In the genomic region with DNA sequence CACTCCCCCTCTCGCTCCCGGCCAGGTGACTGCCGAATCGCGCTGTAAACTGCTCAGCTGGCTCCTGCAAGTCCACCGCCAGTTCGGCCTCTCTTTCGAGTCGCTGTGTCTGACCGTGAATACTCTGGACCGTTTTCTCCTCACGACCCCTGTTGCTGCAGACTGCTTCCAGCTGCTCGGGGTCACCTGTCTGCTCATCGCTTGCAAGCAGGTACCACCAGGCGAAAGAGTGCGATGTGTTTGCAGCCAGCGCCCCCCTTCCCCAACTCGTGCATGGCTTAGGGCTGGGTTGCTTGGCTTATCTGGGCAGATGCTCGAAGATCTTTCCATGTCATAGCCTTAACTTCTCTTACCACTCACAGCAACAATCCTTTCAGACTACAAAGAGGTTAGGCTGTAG, we compare ENCODE assay signal across 8 mouse cellular contexts. TPM values are rescaled to one million over a fixed set of nuclear protein-coding genes. Genes with fewer than 3 reads are reported as not detected.
DNase-seq lines count a peak whose midpoint lies in the region; ATAC-seq lines count a peak whose summit lies in the region.

No protein-coding gene starts in this region.

- no peak overlapping the region for H3K9ac ChIP-seq in liver, embryonic 11.5 days (ENCODE audit: low read depth, low read length)
- H3K9ac ChIP-seq in embryonic facial prominence, embryonic 14.5 days (ENCODE audit: low read depth, low read length), result peak overlapping the region; percentile 30; the same call in 1 of the 2 replicates
- no peak overlapping the region for H3K9ac ChIP-seq in intestine, embryonic 16.5 days (ENCODE audit: low read depth, low read length)
- H3K9ac ChIP-seq in neural tube, embryonic 12.5 days, result no peak overlapping the region

- WGBS in liver, embryonic 11.5 days, result under 1% methylated on average over 19 of the region's 19 CpGs
- under 1% methylated on average over 19 of the region's 19 CpGs for WGBS in embryonic facial prominence, embryonic 14.5 days
- under 1% methylated on average over 19 of the region's 19 CpGs for WGBS in intestine, embryonic 16.5 days
- WGBS in neural tube, embryonic 12.5 days, result under 1% methylated on average over 19 of the region's 19 CpGs

- peak overlapping the region; percentile 96 for H3K4me2 ChIP-seq in liver, embryonic 11.5 days
- H3K4me2 ChIP-seq in embryonic facial prominence, embryonic 14.5 days (ENCODE audit: low read depth, low read length), result peak overlapping the region; percentile 100
- peak overlapping the region; percentile 100 for H3K4me2 ChIP-seq in intestine, embryonic 16.5 days (ENCODE audit: low read depth, low read length)
- H3K4me2 ChIP-seq in neural tube, embryonic 12.5 days (replicated peaks), result peak overlapping the region; percentile 84

- DNase-seq in liver, embryonic 11.5 days (ENCODE audit: low spot score), result peak; percentile 48
- no peak for DNase-seq in liver
- DNase-seq in embryonic facial prominence, embryonic 14.5 days (ENCODE audit: low spot score), result no peak
- no peak for DNase-seq in layer of hippocampus, postnatal 14 days (ENCODE audit: low spot score in 2 of 2)
- DNase-seq in ovary, postnatal 36 days (ENCODE audit: low spot score), result no peak

- H3K4me1 ChIP-seq in liver, embryonic 11.5 days (replicated peaks; ENCODE audit: control insufficient read depth, insufficient read depth, low read length), result peaks cover 18% of the 10 kb centered on the region
- peaks cover 22% of the 10 kb centered on the region for H3K4me1 ChIP-seq in embryonic facial prominence, embryonic 14.5 days (ENCODE audit: control insufficient read depth, insufficient read depth, low read length)
- peaks cover 28% of the 10 kb centered on the region for H3K4me1 ChIP-seq in intestine, embryonic 16.5 days (ENCODE audit: control insufficient read depth, insufficient read depth, low read length)
- H3K4me1 ChIP-seq in neural tube, embryonic 12.5 days, result peaks cover 41% of the 10 kb centered on the region

- peaks cover 90% of the 10 kb centered on the region for H3K27me3 ChIP-seq in liver, embryonic 11.5 days (replicated peaks; ENCODE audit: control insufficient read depth, insufficient read depth, low read length)
- H3K27me3 ChIP-seq in embryonic facial prominence, embryonic 14.5 days (replicated peaks; ENCODE audit: control insufficient read depth, insufficient read depth, low read length), result peaks cover 83% of the 10 kb centered on the region
- H3K27me3 ChIP-seq in intestine, embryonic 16.5 days (replicated peaks; ENCODE audit: control insufficient read depth, insufficient read depth, low read length), result peaks cover 73% of the 10 kb centered on the region
- H3K27me3 ChIP-seq in neural tube, embryonic 12.5 days (replicated peaks), result peaks cover 85% of the 10 kb centered on the region

- H3K9me3 ChIP-seq in liver, embryonic 11.5 days (ENCODE audit: control insufficient read depth, low read length), result no peaks in the 10 kb centered on the region
- no peaks in the 10 kb centered on the region for H3K9me3 ChIP-seq in embryonic facial prominence, embryonic 14.5 days (ENCODE audit: control insufficient read depth, low read length)
- no peaks in the 10 kb centered on the region for H3K9me3 ChIP-seq in intestine, embryonic 16.5 days (ENCODE audit: control insufficient read depth, low read length)
- no peaks in the 10 kb centered on the region for H3K9me3 ChIP-seq in neural tube, embryonic 12.5 days

- no peak overlapping the region for H3K27ac ChIP-seq in liver, embryonic 11.5 days (ENCODE audit: low read depth, low read length)
- H3K27ac ChIP-seq in embryonic facial prominence, embryonic 14.5 days (replicated peaks; ENCODE audit: low read depth, low read length), result no peak overlapping the region
- no peak overlapping the region for H3K27ac ChIP-seq in intestine, embryonic 16.5 days (ENCODE audit: low read length)
- no peak overlapping the region for H3K27ac ChIP-seq in neural tube, embryonic 12.5 days

- H3K4me3 ChIP-seq in liver, embryonic 11.5 days (ENCODE audit: low read depth, low read length), result 0 out of 2 replicates have a peak overlapping the region, but pooled peaks have one; percentile 53
- H3K4me3 ChIP-seq in embryonic facial prominence, embryonic 14.5 days (ENCODE audit: low read depth, low read length), result peak overlapping the region; percentile 59
- peak overlapping the region; percentile 62 for H3K4me3 ChIP-seq in intestine, embryonic 16.5 days (ENCODE audit: low read length)
- no peak overlapping the region for H3K4me3 ChIP-seq in neural tube, embryonic 12.5 days

- ATAC-seq in liver, embryonic 11.5 days (replicated peaks; ENCODE audit: low FRiP score), result no peak
- ATAC-seq in embryonic facial prominence, embryonic 14.5 days (ENCODE audit: low read depth), result no peak
- ATAC-seq in intestine, embryonic 16.5 days, result no peak
- ATAC-seq in neural tube, embryonic 12.5 days (ENCODE audit: low FRiP score, low read depth), result no peak
- no peak for ATAC-seq in cerebellum, adult (ENCODE audit: insufficient number of reproducible peaks, low FRiP score, low TSS enrichment)

- no peaks in the 10 kb centered on the region for H3K36me3 ChIP-seq in liver, embryonic 11.5 days (ENCODE audit: control insufficient read depth, insufficient read depth, low read length)
- H3K36me3 ChIP-seq in embryonic facial prominence, embryonic 14.5 days (ENCODE audit: control insufficient read depth, insufficient read depth, low read length), result no peaks in the 10 kb centered on the region
- H3K36me3 ChIP-seq in intestine, embryonic 16.5 days (ENCODE audit: control insufficient read depth, insufficient read depth, low read length), result no peaks in the 10 kb centered on the region
- H3K36me3 ChIP-seq in neural tube, embryonic 12.5 days, result no peaks in the 10 kb centered on the region

RNA-seq across cellular contexts. Expression of a gene that starts 1.3 kb away (rescaled TPM):
- polyA plus RNA-seq in liver, embryonic 11.5 days (2014; fragmentation: Nextera tagmentation; extraction: Ambion mirVana), result 0.08 TPM in 1 of 2 replicates, not detected in the other
- 4.1 and 9.0 TPM in 2 replicates for polyA plus RNA-seq in embryonic facial prominence, embryonic 14.5 days (2014; fragmentation: Nextera tagmentation; extraction: Ambion mirVana)
- 0.13 and 0.32 TPM in 2 replicates for polyA plus RNA-seq in intestine, embryonic 16.5 days (2015; fragmentation: Nextera tagmentation; extraction: Ambion mirVana)
- 0.17 and 0.32 TPM in 2 replicates for polyA plus RNA-seq in neural tube, embryonic 12.5 days (2016; fragmentation: Nextera tagmentation; extraction: Ambion mirVana)
- total RNA-seq in layer of hippocampus, postnatal 14 days (2021), result 1 to 10 TPM; 2.9 to 3.0 TPM

RNA-seq across cellular contexts. Expression of a gene that starts 4.8 kb away (rescaled TPM):
- polyA plus RNA-seq in liver, embryonic 11.5 days (2014; fragmentation: Nextera tagmentation; extraction: Ambion mirVana), result not detected in 2 replicates
- 1.8 and 4.1 TPM in 2 replicates for polyA plus RNA-seq in embryonic facial prominence, embryonic 14.5 days (2014; fragmentation: Nextera tagmentation; extraction: Ambion mirVana)
- 0.05 TPM in 1 of 2 replicates, not detected in the other for polyA plus RNA-seq in intestine, embryonic 16.5 days (2015; fragmentation: Nextera tagmentation; extraction: Ambion mirVana)
- 0.08 TPM in 1 of 2 replicates, not detected in the other for polyA plus RNA-seq in neural tube, embryonic 12.5 days (2016; fragmentation: Nextera tagmentation; extraction: Ambion mirVana)
- total RNA-seq in layer of hippocampus, postnatal 14 days (2021), result under 1 TPM; 0.30 to 0.36 TPM

RNA-seq across cellular contexts. Expression of a gene that starts 46.0 kb away (rescaled TPM):
- polyA plus RNA-seq in liver, embryonic 11.5 days (2014; fragmentation: Nextera tagmentation; extraction: Ambion mirVana), result not detected in 2 replicates
- polyA plus RNA-seq in embryonic facial prominence, embryonic 14.5 days (2014; fragmentation: Nextera tagmentation; extraction: Ambion mirVana), result 0.46 and 2.0 TPM in 2 replicates
- polyA plus RNA-seq in intestine, embryonic 16.5 days (2015; fragmentation: Nextera tagmentation; extraction: Ambion mirVana), result not detected in 2 replicates
- not detected in 2 replicates for polyA plus RNA-seq in neural tube, embryonic 12.5 days (2016; fragmentation: Nextera tagmentation; extraction: Ambion mirVana)
- total RNA-seq in layer of hippocampus, postnatal 14 days (2021), result under 1 TPM in 1 of 2 experiments, not detected in 1; 0.21 TPM

RNA-seq across cellular contexts. Expression of a gene that starts 57.3 kb away (rescaled TPM):
- 43.0 and 43.4 TPM in 2 replicates for polyA plus RNA-seq in liver, embryonic 11.5 days (2014; fragmentation: Nextera tagmentation; extraction: Ambion mirVana)
- 210 and 222 TPM in 2 replicates for polyA plus RNA-seq in embryonic facial prominence, embryonic 14.5 days (2014; fragmentation: Nextera tagmentation; extraction: Ambion mirVana)
- polyA plus RNA-seq in intestine, embryonic 16.5 days (2015; fragmentation: Nextera tagmentation; extraction: Ambion mirVana), result 80.4 and 91.0 TPM in 2 replicates
- 91.5 and 93.3 TPM in 2 replicates for polyA plus RNA-seq in neural tube, embryonic 12.5 days (2016; fragmentation: Nextera tagmentation; extraction: Ambion mirVana)
- total RNA-seq in layer of hippocampus, postnatal 14 days (2021), result 10 to 100 TPM; 12.1 to 18.4 TPM
